Mouse (Mus musculus): Measurements from ENCODE around the gene 1700028P14Rik. TPM values are rescaled to one million over a fixed set of nuclear protein-coding genes. Genes with fewer than 3 reads are reported as not detected.

Gene 1700028P14Rik
- polyA plus RNA-seq, 1 experiment from 2014 or later = not detected

- Histone ChIP-seq H3K9ac (replicated peaks) (no peak overlapping the region), H3K36me3 (no peaks in the 10 kb centered on the region), H3K4me2 (replicated peaks) (no peak overlapping the region), H3K4me1 (no peaks in the 10 kb centered on the region), H3K27ac (replicated peaks) (no peak overlapping the region), H3K9me3 (no peaks in the 10 kb centered on the region), H3K4me3 (no peak overlapping the region), H3K27me3 (no peaks in the 10 kb centered on the region)
- WGBS = 91% methylated on average over 4 of the region's 4 CpGs
- ATAC-seq (ENCODE audit: low FRiP score, low read depth) = no peak
These were observed 130.8 kb downstream of the 1700028P14Rik start for GRCm38 (mm10) chr19:23521831-23522230.

DNA sequence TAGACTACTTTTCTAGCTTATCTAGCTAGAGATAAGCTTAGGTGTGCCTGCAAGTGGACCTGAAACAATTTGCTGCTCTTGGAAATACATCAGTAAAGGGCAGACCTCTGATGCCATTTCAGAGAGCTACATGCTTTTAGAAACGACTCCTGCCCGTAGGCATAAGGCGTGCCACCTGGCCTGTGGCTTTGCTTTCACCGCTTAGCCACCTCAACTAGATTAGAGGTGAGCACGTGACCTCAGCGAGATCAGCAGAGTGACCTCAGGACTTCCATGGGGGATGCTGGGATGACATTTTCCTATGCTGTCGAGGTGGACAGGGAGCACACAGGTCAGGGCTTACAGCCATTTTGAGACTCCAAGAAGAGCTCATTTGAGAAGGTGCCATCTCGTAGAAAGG, 131.5 kb downstream of the 1700028P14Rik start:
- Histone ChIP-seq H3K27me3 (no peaks in the 10 kb centered on the region), H3K4me2 (replicated peaks) (no peak overlapping the region), H3K4me3 (no peak overlapping the region), H3K9me3 (no peaks in the 10 kb centered on the region), H3K27ac (replicated peaks) (no peak overlapping the region), H3K36me3 (no peaks in the 10 kb centered on the region), H3K4me1 (no peaks in the 10 kb centered on the region), H3K9ac (replicated peaks) (no peak overlapping the region)
- ATAC-seq (ENCODE audit: low FRiP score, low read depth) = no peak
- WGBS = 90% methylated on average over 8 of the region's 8 CpGs

DNA sequence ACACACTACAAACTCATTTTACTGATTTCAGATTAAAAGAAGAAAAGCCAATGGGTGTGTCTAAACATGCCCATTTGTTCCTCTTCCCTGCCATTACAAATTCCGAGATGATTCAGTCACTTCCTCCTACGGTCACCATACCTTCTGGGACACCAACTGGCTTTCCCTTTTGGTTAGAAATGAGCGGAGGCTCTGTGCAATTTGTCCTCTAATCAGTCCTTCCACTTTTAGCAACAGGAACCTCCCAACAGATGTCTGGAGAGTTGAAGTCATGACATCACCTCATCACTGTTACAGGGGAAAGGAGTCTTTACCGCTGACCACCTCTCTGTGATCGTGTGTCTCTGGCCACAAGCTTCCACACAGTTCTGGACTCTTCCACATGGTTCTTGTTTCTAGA, 132.0 kb downstream of the 1700028P14Rik start:
- H3K9ac ChIP-seq (replicated peaks) = no peak overlapping the region
- ATAC-seq (ENCODE audit: low FRiP score, low read depth) = no peak
- no peak overlapping the region for H3K27ac ChIP-seq (replicated peaks)
- no peaks in the 10 kb centered on the region for H3K27me3 ChIP-seq
- H3K9me3 ChIP-seq = no peaks in the 10 kb centered on the region
- H3K4me2 ChIP-seq (replicated peaks) = no peak overlapping the region
- H3K36me3 ChIP-seq = no peaks in the 10 kb centered on the region
- no peak overlapping the region for H3K4me3 ChIP-seq
- WGBS = 89% methylated on average over 5 of the region's 5 CpGs
- no peaks in the 10 kb centered on the region for H3K4me1 ChIP-seq

DNA sequence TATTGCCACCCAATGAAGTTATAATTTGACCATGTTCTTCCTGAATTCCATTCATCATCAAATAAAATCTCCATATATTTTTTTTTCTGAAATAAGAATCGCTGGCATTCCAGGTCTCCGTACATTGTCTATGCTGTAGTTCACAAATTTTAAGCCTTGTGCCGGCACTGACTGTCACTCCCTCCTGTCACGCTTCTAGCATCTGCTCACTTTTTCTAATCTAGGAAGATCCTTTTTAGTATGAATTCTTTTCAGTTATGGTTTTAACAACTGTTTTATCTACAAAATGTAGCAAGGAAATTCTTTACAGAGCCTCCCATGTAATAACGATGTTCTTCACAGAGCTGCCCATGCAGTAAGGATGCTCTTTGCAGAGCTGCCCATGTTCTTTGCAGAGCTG, 134.1 kb downstream of the 1700028P14Rik start:
- no peak for ATAC-seq (ENCODE audit: low FRiP score, low read depth)
- no peaks in the 10 kb centered on the region for H3K4me1 ChIP-seq
- H3K27me3 ChIP-seq = no peaks in the 10 kb centered on the region
- H3K4me2 ChIP-seq (replicated peaks) = no peak overlapping the region
- H3K4me3 ChIP-seq = no peak overlapping the region
- no peaks in the 10 kb centered on the region for H3K36me3 ChIP-seq
- no peak overlapping the region for H3K27ac ChIP-seq (replicated peaks)
- no peaks in the 10 kb centered on the region for H3K9me3 ChIP-seq
- no peak overlapping the region for H3K9ac ChIP-seq (replicated peaks)
- 89% methylated on average over 5 of the region's 5 CpGs for WGBS

GRCm38 (mm10) chr19:23511303-23511702, 141.3 kb downstream of the 1700028P14Rik start:
- ATAC-seq (ENCODE audit: low FRiP score, low read depth) = no peak
- no peak overlapping the region for H3K27ac ChIP-seq (replicated peaks)
- no peak overlapping the region for H3K4me2 ChIP-seq (replicated peaks)
- no peaks in the 10 kb centered on the region for H3K27me3 ChIP-seq
- no peaks in the 10 kb centered on the region for H3K9me3 ChIP-seq
- no peak overlapping the region for H3K4me3 ChIP-seq
- peaks cover 11% of the 10 kb centered on the region for H3K4me1 ChIP-seq
- H3K9ac ChIP-seq (replicated peaks) = no peak overlapping the region
- WGBS = 43% methylated on average over 2 of the region's 2 CpGs
- H3K36me3 ChIP-seq = no peaks in the 10 kb centered on the region

Other genes with a start within 250 kb of the 1700028P14Rik start
- 1.6 and 2.5 TPM in 2 replicates for gene Mamdc2, start 204.4 kb downstream of the 1700028P14Rik start, polyA plus RNA-seq (2016; fragmentation: Nextera tagmentation; extraction: Ambion mirVana)
- gene Ptar1, start 34.6 kb upstream of the 1700028P14Rik start, polyA plus RNA-seq (2016; fragmentation: Nextera tagmentation; extraction: Ambion mirVana) = 8.7 and 9.1 TPM in 2 replicates
- 3.5 and 4.0 TPM in 2 replicates for gene Apba1, start 106.1 kb upstream of the 1700028P14Rik start, polyA plus RNA-seq (2016; fragmentation: Nextera tagmentation; extraction: Ambion mirVana)

All from midbrain, embryonic 12.5 days (tissue).